Mouse (Mus musculus) ES-E14 (cell line): ENCODE data around the gene Ctnna3.

ENCODE experiments used
- CHD2 ChIP-seq: IDR thresholded peaks from 2 replicates; pipeline ENCODE4 v1.6.1; 2014; ENCODE audit warnings: mild to moderate bottlenecking, low read depth, low read length, inconsistent platforms
- HCFC1 ChIP-seq: IDR thresholded peaks from 2 replicates; pipeline ENCODE4 v1.6.1; 2012; ENCODE audit warnings: low read length, inconsistent platforms, borderline replicate concordance; ENCODE audit not compliant: insufficient read depth
- MAFK ChIP-seq: IDR thresholded peaks from 2 replicates; pipeline ENCODE4 v1.6.1; 2014; ENCODE audit warnings: mild to moderate bottlenecking, low read depth, low read length, inconsistent platforms; ENCODE audit not compliant: insufficient read depth
- ZC3H11A ChIP-seq: IDR thresholded peaks from 2 replicates; pipeline ENCODE4 v1.6.1; 2012; ENCODE audit warnings: low read depth, mild to moderate bottlenecking, inconsistent platforms, low read length, borderline replicate concordance
- ZNF384 ChIP-seq: IDR thresholded peaks from 2 replicates; pipeline ENCODE4 v1.6.1; 2012; ENCODE audit warnings: low read depth, low read length, inconsistent platforms

DNA sequence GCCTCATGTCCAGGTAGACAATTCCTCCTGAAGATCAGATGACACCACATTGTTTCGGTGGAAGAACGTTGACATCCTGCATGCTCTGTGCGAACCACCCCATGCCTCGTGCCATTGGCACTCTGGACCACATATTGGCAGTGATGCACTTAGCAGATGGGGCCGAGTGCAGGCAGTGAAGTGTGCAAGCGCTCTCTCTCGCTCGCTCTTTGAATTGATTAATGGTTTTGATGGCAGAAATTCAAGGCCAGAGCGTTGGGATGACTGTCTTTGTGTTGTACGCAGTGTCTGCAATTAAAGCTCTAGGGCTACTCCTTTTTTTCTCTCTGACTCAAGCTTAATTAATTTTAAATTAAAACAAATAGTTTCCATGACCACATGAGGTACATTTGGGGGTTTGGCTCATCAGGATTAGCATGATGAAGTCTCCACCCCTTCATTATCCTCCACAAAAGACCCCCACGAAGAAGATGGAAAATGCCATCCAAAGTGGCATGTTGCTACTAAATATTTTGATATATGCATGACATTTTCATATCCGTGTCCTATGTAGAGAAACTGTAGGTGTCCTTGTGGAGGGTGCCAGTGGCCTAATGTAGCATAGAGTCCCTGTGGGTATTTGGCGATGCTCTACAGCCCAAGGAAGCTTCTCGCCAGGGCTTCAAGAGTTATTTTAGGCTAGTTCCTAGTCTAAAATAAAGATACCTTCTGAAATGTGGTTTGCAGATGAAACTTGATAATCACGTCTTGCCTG is 700.7 kb downstream of the Ctnna3 start:
- TF ChIP-seq MAFK (no peak), CHD2 (no peak), ZNF384 (no peak), ZC3H11A (no peak), HCFC1 (no peak)
